Mouse (Mus musculus) adrenal gland, postnatal 10 days (tissue): ENCODE measurements at regions not wholly inside any gene's neighbourhood (a gene's known extent, or its start where the extent isn't known, plus 50 kb on each side); places are given as distances from the start of the nearest gene placed in this dataset.

ENCODE experiments used
- DNase-seq: peaks from one replicate; pipeline ENCODE4 v3.0.0; 2021; ENCODE audit warnings: mixed read lengths

- DNase-seq: no peak
Measured at GRCm38 (mm10) chr13:29019839-29020238, 66.3 kb upstream of the Sox4 start.

GRCm38 (mm10) chr13:29016145-29016651, 62.7 kb upstream of the Sox4 start:
- peak; percentile 14 for DNase-seq

- DNase-seq: no peak
Measured at GRCm38 (mm10) chr13:29015605-29015994, 62.1 kb upstream of the Sox4 start.

- no peak for DNase-seq
Measured at GRCm38 (mm10) chr13:29014827-29015604, 61.5 kb upstream of the Sox4 start.

GRCm38 (mm10) chr13:29014066-29014826, 60.7 kb upstream of the Sox4 start:
- DNase-seq: no peak

- DNase-seq: no peak
Measured at GRCm38 (mm10) chr13:29006467-29006866, 53.0 kb upstream of the Sox4 start.
